Mouse (Mus musculus) spleen, embryonic (tissue): Measurements from ENCODE around the gene Ube2q2.
"Not testable (repeated sequence)": the region's sequence is repeated elsewhere in the genome, so short reads cannot be mapped to it uniquely, and the experiment has no call there.

Experiments
- CTCF ChIA-PET: fragments of 350-600 bp; sonication (Branson Sonifier 250); formaldehyde crosslinking; loops from one replicate; lab custom pipeline; 2022; lab: Charles Lee

The Ube2q2 gene

DNA sequence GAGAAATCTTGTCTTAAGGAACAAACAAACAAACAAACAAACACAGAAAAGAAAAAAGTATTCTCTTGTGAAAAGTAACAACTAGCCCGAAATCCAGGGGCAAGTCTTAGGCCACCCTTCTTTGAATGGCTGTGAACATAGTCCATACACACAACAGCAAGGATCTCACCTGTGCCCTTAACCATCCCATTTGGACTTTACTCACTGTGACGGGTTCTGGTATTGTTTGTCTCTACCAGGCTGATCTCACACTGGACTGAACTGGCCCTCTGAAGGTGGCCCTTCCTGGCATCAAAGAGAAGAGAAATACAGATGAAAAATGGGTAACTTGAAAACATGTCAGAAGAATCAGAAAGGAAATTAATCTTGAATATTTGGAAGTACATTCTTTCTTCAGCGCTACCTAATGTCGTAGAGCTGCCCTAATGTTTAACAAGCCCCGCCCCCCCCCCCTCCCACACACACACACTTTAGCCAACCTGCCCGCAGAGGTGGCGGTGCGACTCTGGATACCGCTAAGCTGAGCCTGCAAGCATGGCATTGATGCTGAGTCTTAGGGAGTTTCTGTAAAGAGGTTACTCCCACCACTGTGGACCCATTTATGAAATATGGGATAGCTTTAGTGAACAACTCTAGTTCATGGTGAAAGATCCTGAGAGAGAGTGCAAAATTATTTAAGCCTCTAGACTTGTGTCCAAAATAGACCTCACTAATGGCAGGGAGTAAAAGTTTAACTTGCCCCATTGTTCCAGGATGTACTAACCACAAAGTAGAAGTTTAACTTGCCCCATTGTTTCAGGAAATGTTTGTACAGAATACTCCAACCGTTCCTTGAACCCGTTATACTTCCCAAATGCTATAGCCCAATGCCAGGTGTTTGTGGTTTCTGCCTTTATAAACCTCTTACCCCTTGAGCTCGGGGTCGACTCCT is 87.8 kb downstream of the Ube2q2 start:
- CTCF ChIA-PET, result no interaction called here

DNA sequence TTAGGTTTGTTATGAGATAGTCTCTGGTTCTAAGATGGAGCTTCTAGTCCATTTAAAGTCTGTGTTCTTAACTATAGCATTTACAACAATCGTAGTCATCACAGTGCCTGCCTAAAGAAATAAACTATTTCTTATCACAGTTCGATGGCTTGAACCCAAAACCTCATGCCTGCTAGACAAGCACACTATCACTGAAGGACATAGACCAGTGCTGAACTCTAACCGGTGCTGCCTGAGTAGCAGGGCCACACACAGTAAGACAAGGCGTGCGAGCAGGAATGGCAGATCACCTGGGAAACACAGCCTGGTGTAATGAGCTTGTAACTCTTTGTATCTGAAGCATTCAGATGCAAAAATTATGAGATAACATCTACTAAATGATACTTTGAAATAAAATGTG is 92.2 kb downstream of the Ube2q2 start:
- CTCF ChIA-PET, result no interaction called here

DNA sequence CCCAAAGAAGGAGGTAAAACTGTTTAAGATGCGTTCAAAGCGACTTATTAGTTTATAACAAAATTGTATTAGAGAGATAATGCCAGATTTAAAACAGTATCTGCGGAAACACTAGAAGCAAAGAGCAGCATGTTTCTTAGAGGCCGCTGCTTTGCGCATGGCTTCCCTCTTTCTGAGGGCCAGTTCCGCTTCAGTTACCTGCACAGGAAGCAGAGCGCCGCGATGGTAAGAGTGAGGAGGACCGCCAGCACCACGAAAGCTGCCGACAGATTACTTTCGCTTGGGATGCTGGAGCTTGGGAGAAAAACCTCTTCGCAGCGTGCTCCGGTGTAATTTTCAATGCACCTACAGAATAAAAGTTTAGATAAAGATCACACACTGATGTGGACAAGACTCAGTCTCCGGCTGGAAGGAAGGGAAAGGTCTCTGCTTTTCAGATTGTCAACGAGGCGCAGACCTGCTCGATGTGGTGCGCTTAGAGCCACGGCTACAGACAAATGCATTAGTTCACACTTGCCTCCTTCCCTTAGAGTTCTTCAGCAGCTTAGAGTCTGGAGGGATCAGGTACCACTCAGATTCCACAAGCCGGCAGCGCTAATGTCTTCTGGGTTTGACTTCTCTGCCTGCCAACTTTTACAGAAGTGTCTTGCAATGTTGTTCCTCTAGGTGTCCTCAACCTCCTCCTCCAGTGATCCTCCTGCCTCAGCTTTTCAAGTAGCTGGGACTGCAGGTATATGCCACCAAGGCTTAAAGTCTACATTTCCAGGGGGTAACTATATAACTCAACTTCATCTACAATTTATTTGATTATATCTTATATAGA is 93.4 kb downstream of the Ube2q2 start:
- CTCF ChIA-PET, result interaction anchor here (0.6 kb wide), 1 partner anchor 43 kb away, joined by 3 read pairs; no protein-coding TSS in a partner anchor

DNA sequence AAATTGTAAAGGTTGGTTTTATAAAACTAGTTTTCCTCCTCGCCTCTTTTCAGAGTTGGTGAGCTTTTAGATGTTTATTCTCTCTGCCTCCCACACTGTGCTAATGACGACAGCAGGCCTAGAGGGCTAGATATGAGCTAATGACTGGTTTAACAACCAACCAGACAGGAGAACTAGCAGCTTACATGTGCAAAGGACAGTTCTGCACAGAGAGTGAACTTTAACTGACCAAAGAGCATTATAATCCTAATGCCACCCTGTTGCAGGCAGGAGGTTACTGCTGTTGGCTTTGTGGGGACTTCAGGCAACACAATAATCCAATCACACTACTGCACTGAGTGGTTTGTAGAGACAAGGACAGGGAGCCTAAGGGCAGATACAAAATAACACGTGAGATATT is 94.6 kb downstream of the Ube2q2 start:
- CTCF ChIA-PET, result no interaction called here

DNA sequence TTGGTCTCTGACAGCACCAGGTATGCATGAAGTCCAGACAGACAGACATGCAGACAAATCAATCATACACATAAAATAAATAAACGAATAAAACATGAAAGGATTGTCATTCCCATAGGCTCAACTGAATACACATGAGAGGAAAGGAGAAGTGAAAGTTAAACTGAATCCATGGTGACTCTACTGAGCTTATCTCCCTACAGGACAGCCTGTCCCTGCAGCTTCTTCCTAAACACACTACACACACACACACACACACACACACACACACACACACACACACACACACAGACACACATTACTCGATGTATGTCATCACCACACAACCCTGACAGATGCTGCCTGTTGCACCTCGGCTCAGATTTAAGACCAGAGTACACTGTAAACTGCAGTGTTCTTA is 95.4 kb downstream of the Ube2q2 start:
- CTCF ChIA-PET, result no interaction called here

DNA sequence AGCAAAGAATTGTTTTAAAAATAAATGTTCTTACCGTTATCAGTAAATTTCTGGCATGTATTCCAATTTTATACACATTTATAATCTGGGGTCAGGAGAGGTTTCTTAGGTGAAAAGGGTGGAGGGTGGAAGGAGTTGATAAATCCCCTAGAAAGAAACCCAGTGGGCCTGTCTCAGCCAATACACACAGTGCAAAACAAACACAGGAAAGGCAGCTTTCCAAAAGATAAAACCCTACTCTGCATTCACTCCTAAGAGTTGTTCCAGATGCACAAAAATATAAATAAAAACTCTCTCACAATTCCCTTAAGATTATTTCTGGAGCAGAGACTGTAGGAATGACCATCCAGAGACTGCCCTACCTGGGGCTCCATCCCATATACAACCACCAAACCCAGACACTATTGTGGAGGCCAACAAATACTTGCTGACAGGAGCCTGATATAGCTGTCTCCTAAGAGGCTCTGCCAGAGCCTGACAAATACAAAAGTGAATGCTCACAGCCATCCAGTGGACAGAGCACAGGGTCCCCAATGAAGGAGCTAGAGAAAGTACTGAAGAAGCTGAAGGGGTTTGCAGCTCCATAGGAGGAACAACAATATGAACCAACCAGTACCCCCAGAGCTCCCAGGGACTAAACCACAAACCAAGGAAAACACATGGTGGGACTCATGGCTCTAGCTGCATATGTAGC is 96.5 kb downstream of the Ube2q2 start:
- CTCF ChIA-PET, result not testable (repeated sequence)

DNA sequence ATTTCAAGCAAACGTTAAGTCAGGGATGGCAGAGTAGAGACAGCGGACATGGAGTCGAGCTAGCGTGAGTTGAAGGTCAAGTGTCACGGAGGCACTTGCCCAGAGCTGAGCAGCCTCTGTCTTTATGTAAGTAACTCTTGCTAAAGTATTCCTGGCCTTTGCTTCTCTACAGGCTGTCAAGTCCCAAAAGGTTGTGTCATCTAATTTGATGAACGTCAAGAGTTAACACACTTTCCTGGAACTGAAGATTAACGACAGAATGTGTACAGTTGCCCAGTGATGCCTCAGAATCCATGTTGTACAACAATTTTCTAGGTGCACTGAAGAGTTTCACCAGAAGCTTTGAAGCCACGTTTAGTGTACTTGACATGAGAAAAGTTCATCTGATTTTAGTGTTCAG is 97.8 kb downstream of the Ube2q2 start:
- CTCF ChIA-PET, result no interaction called here

DNA sequence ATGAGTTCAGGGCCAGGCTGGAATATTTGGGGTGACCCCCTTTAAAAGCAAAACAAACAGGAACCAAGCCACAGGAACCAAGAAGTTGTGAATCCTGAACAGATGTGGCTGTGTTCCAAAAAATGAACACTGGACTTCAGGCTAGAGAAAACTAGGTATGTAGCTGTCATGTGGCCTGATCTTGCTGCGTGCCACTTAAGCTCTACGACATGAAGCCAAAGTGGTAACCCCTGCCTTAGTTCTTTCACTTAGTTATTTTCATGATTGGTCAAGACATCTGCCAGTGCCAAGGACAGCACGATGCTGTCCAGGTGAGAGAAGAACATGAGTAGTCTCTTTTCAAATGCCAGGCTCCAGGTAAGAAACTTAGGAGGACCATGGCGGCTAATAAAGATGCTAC is 98.3 kb downstream of the Ube2q2 start:
- CTCF ChIA-PET, result no interaction called here

DNA sequence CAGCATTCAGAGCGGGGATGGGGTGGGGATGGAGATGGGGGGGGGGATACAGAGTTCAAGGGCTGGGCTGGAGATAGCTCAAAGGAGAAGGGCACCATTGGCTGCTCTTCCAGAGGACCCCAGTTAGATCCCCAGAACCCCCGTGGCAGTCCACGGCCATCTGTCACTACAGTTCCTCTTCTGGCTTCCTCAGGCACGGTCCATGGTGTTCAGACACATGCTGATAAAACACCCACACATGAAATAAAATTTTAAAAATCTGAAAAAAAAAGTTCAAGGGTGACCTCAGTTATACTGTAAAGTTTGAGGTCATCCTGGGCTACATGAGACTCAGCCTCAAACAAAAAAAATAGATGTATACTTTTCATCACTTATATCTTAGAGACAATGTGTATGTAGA is 99.8 kb downstream of the Ube2q2 start:
- CTCF ChIA-PET, result interaction anchor here (0.5 to 0.7 kb wide), 2 partner anchors 204 to 516 kb away, joined by 3 to 7 read pairs; no protein-coding TSS in a partner anchor

DNA sequence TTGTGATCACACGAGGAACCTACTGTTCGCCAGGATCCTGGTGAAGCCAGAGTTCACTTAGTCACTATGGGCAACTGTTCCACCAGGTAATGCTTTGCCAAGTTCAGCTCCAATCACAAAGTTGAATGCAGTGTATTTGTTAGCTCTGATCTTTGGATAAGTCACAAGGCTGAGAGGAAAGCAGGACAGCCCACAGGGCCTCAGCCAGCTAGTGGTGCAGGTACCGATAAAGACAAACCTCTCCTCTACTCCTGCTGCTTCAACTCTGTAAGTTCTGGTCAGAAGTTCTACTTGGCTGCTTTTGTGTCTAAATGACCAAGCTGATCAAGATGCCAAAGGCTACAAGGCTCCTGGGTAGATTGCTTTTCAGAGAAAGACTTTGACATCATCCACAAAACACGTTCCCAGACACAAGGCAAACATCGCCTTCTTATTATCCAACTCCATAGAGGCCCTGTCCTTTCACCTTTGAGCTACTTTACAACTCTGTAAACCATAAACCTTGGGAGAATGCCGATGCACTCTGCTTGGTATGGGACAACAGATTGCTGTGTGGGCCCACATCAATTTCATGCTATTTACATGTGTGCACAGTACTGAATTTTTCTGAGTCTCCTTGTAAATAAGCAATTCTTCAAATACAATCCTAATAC is 102.1 kb downstream of the Ube2q2 start:
- CTCF ChIA-PET, result no interaction called here

DNA sequence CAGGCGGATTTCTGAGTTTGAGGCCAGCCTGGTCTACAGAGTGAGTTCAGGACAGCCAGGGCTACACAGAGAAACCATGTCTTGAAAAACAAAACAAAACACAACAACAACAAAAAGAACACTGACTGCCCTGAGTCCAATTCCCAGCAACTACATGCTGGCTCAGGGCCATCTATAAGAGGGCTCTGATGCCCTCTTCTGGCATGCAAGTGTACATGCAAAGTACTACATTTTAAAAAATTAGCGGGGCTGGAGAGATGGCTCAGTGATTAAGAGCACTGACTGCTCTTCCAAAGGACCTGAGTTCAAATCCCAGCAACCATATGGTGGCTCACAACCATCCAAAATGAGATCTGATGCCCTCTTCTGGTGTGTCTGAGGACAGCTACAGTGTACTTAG is 103.4 kb downstream of the Ube2q2 start:
- CTCF ChIA-PET, result not testable (repeated sequence)

DNA sequence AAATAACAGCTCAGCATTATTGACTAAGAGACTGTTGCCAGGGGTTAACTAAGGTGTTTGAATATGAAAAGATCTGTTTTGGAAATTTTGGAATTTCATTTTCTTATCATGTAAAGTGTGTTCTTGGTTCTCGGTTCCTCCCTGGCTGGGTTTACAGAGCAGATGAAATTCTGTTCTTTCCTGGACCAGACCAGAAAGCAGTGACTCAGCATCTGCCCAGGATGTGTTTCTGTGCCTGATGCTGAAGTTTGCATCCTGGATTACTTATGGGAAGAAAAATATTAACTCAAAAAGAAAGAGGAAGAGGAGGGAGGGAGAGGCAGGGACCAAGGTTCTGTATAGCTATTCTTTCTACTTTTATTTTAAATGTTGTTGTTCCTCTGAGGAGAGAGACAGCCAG is 105.2 kb downstream of the Ube2q2 start:
- CTCF ChIA-PET, result no interaction called here

DNA sequence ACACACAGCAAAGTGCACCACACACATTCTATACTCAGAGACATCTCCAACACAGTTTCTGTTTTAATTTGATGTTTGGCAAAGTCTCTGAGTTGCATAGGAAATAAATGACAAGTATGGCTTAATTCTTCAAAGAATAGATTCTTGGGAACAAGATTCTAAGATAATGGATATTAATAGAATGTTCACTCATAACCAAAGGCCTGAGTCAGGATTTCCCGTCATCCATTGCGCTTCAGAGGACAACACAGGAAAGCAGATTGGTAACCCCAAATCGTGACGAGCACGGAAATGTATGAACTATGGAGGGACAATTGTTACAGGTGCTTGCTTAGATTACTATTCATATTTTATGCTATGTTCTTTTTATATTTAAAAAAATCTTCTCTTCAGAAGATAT is 106.4 kb downstream of the Ube2q2 start:
- CTCF ChIA-PET, result no interaction called here

DNA sequence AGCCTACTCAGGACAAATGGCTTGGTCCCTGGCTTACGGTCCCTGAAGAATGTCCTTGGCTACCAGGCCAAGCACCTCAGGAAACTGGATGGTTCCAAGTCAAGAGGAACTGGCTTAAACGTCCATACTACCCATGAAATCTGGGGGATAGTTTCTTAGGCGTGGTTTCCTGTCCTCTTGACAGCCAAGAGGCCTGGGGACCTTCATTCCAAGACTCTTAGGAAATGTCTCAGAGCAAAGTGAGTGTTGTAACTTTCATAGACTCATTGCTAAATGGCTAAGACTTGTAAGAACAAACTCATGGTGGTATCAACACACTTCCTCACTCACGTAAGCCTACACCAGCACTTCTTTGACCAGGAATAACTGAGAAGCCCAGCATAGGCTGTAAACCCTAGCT is 107.0 kb downstream of the Ube2q2 start:
- CTCF ChIA-PET, result no interaction called here

DNA sequence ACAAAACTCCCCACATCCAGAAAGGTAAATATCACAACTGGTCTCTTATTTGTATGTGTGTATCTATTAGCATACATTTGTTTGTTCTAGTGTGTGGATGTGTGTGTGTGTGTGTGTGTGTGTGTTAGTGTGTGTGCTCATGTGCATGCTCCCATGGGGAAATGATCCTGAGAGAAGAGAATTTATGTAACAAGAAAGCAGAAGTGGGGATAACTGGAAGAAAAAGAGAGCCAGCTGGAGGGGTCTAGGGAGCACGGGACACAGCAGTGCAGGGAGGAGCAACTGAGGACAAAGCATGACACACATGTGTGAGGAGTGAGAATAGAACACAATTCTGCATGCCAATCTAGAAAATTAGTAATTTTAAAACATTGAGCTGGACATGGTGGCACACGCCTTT is 108.5 kb downstream of the Ube2q2 start:
- CTCF ChIA-PET, result no interaction called here
